Mouse (Mus musculus): ENCODE data around the gene Gga3.

DNA sequence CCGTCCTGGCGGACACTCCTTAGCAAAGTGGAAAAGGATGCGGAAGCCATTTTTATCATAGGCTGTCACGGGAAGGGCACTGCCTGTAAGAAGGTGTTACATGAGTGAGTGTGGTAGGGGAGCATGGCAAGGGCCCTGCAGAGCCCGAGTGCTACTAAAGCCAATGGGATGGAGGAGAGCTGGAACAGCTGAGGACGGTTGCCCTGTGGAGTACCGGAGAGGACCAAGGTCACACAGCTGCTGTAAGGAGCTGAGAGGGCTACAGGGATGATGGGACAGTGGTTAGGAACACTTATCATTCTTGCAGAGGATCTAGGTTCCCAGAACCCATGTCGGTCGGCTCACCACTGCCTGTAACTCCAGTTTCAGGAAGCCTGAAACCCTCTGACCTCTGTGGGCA, 17.4 kb downstream of the Gga3 start:
- no peak for TF ChIP-seq GABPA (IDR thresholded peaks at IDR 0.05; ENCODE audit: insufficient replicate concordance, low read depth, low read length)
- no peak for TF ChIP-seq CTCF (conservative IDR thresholded peaks at IDR 0.05 in 1 of 2, IDR thresholded peaks at IDR 0.05 in 1 of 2; ENCODE audit: low read depth in 2 of 2, low read length in 2 of 2)
- no peak for TF ChIP-seq HCFC1 (IDR thresholded peaks at IDR 0.05; ENCODE audit: low read depth, low read length)
- TF ChIP-seq POLR2A (IDR thresholded peaks at IDR 0.05; ENCODE audit: low read depth, low read length), result no peak
- TF ChIP-seq ZC3H11A (IDR thresholded peaks at IDR 0.05; ENCODE audit: low read depth, low read length), result no peak
- no peak for TF ChIP-seq EP300 (IDR thresholded peaks at IDR 0.05; ENCODE audit: low read length)
